Mouse (Mus musculus) heart, adult 2 months (tissue): ENCODE data around the gene Pnpla8. TPM values are rescaled to one million over a fixed set of nuclear protein-coding genes. Genes with fewer than 3 reads are reported as not detected.

Experiments
- DNase-seq, 2 experiments: peaks; one replicate each; pipeline ENCODE4 v3.0.0; 2021
- H3K27ac ChIP-seq: fragments of 200-600 bp; 2 replicates; pipeline ENCODE4 v1.8.1; 2022
- H3K27me3 ChIP-seq: fragments of 200-500 bp; 2 replicates; pipeline ENCODE4 v1.6.1; 2012; ENCODE audit warnings: mild to moderate bottlenecking, low read length, inconsistent platforms, mixed read lengths; ENCODE audit not compliant: control insufficient read depth, insufficient read depth
- H3K36me3 ChIP-seq: fragments of 200-500 bp; 2 replicates; pipeline ENCODE4 v1.6.1; 2012; ENCODE audit warnings: low read length, inconsistent platforms; ENCODE audit not compliant: control insufficient read depth, insufficient read depth
- H3K4me1 ChIP-seq: fragments of 200-500 bp; 2 replicates; pipeline ENCODE4 v1.6.1; 2011; ENCODE audit warnings: low read length; ENCODE audit not compliant: control insufficient read depth, insufficient read depth
- H3K4me3 ChIP-seq: fragments of 200-600 bp; 2 replicates; pipeline ENCODE4 v1.8.1; 2022
- H3K79me2 ChIP-seq: fragments of 200-500 bp; replicated peaks from 2 replicates; pipeline ENCODE4 v1.6.1; 2012; ENCODE audit warnings: mild to moderate bottlenecking, inconsistent platforms, low read length, moderate library complexity, mixed read lengths; ENCODE audit not compliant: control insufficient read depth, insufficient read depth
- H3K9ac ChIP-seq: fragments of 200-500 bp; 2 replicates; pipeline ENCODE4 v1.6.1; 2012; ENCODE audit warnings: low read depth, mild to moderate bottlenecking, control low read depth, inconsistent platforms, low read length, mixed read lengths
- CTCF ChIP-seq: fragments of 200-600 bp; IDR thresholded peaks from 2 replicates; pipeline ENCODE4 v1.8.1; 2022; ENCODE audit warnings: antibody characterized with exemption, mild to moderate bottlenecking, moderate library complexity
- EP300 ChIP-seq: fragments of 200-500 bp; IDR thresholded peaks from 2 replicates; pipeline ENCODE4 v1.6.1; 2011; ENCODE audit warnings: low read depth, low read length, control low read depth; ENCODE audit not compliant: insufficient read depth
- POLR2A ChIP-seq: fragments of 200-500 bp; IDR thresholded peaks from 2 replicates; pipeline ENCODE4 v1.6.1; 2011; ENCODE audit warnings: mild to moderate bottlenecking, low read depth, low read length, control low read depth; ENCODE audit not compliant: insufficient read depth
- WGBS: fragments of 180-500 bp; shearing (Covaris S2); methylation state at CpG from one replicate; pipeline ENCODE4 v1.1.7; 2018; 5-methylcytosine and 5-hydroxymethylcytosine counted together
- intact Hi-C: fragments of 180-260 bp; cut with DNase I; formaldehyde crosslinking; loops from one replicate; pipeline ENCODE4 v1.15.1; 2025
- polyA plus RNA-seq: library from polyadenylated mRNA; depleted of rRNA; stranded (reverse); fragments of >200 nt; gene quantifications from 2 replicates; pipeline ENCODE4 v1.2.3, GENCODE M21; 2012
- total RNA-seq, 2 experiments: library from RNA; stranded (reverse); gene quantifications; 2 replicates each; pipeline ENCODE4 v1.2.3; 2021

The Pnpla8 gene
- total and polyA plus RNA-seq, 3 experiments = 26.7 to 162 (median 132) TPM

GRCm38 (mm10) chr12:44224650-44225049, 3.5 kb downstream of the Pnpla8 start:
- Histone ChIP-seq H3K9ac (no peak overlapping the region), H3K27ac (no peak overlapping the region), H3K4me1 (no peaks in the 10 kb centered on the region), H3K36me3 (no peaks in the 10 kb centered on the region), H3K27me3 (no peaks in the 10 kb centered on the region), H3K79me2 (no peaks in the 10 kb centered on the region), H3K4me3 (no peak overlapping the region)
- DNase-seq = no peak
- WGBS = 76% methylated on average over 3 of the region's 3 CpGs
- TF ChIP-seq CTCF (no peak), EP300 (no peak), POLR2A (no peak)
- intact Hi-C loops = no loop called here

- no peak for DNase-seq
- intact Hi-C loops = no loop called here
- Histone ChIP-seq H3K9ac (no peak overlapping the region), H3K4me1 (no peaks in the 10 kb centered on the region), H3K27me3 (no peaks in the 10 kb centered on the region), H3K4me3 (no peak overlapping the region), H3K79me2 (no peaks in the 10 kb centered on the region), H3K27ac (no peak overlapping the region), H3K36me3 (no peaks in the 10 kb centered on the region)
- TF ChIP-seq EP300 (no peak), CTCF (no peak), POLR2A (no peak)
- WGBS = 73% methylated on average over 7 of the region's 7 CpGs
Measured at GRCm38 (mm10) chr12:44241090-44241489, 19.9 kb downstream of the Pnpla8 start.

- no peak for DNase-seq
- intact Hi-C loops = no loop called here
- Histone ChIP-seq H3K27ac (no peak overlapping the region), H3K4me1 (no peaks in the 10 kb centered on the region), H3K4me3 (no peak overlapping the region), H3K9ac (no peak overlapping the region), H3K36me3 (no peaks in the 10 kb centered on the region), H3K79me2 (no peaks in the 10 kb centered on the region), H3K27me3 (no peaks in the 10 kb centered on the region)
- WGBS = 83% methylated on average over 4 of the region's 4 CpGs
- no peak for TF ChIP-seq EP300
- no peak for TF ChIP-seq CTCF
- TF ChIP-seq POLR2A = no peak
Measured at GRCm38 (mm10) chr12:44242407-44242806, 21.2 kb downstream of the Pnpla8 start.

GRCm38 (mm10) chr12:44245739-44246138, 24.6 kb downstream of the Pnpla8 start:
- WGBS = 83% methylated on average over 3 of the region's 3 CpGs
- no peak for DNase-seq
- no peak for TF ChIP-seq EP300
- no peak for TF ChIP-seq POLR2A
- no peak for TF ChIP-seq CTCF
- H3K4me3 ChIP-seq = no peak overlapping the region
- intact Hi-C loops = no loop called here
- no peaks in the 10 kb centered on the region for H3K36me3 ChIP-seq
- H3K27ac ChIP-seq = no peak overlapping the region
- H3K27me3 ChIP-seq = no peaks in the 10 kb centered on the region
- H3K79me2 ChIP-seq = no peaks in the 10 kb centered on the region
- no peak overlapping the region for H3K9ac ChIP-seq
- no peaks in the 10 kb centered on the region for H3K4me1 ChIP-seq

- TF ChIP-seq POLR2A = no peak
- TF ChIP-seq CTCF = no peak
- TF ChIP-seq EP300 = no peak
- 58% methylated on average over 9 of the region's 9 CpGs for WGBS
- Histone ChIP-seq H3K4me3 (no peak overlapping the region), H3K36me3 (no peaks in the 10 kb centered on the region), H3K4me1 (no peaks in the 10 kb centered on the region), H3K9ac (no peak overlapping the region), H3K79me2 (no peaks in the 10 kb centered on the region), H3K27me3 (no peaks in the 10 kb centered on the region), H3K27ac (no peak overlapping the region; the same call in 1 of the 2 replicates)
- intact Hi-C loops = no loop called here
- DNase-seq = peak in 1 of 2 experiments; percentile 32
Measured at GRCm38 (mm10) chr12:44248309-44248977, 27.3 kb downstream of the Pnpla8 start.

- TF ChIP-seq CTCF = no peak
- TF ChIP-seq POLR2A = no peak
- TF ChIP-seq EP300 = no peak
- Histone ChIP-seq H3K79me2 (no peaks in the 10 kb centered on the region), H3K27ac (no peak overlapping the region), H3K36me3 (no peaks in the 10 kb centered on the region), H3K4me1 (no peaks in the 10 kb centered on the region), H3K27me3 (no peaks in the 10 kb centered on the region), H3K4me3 (no peak overlapping the region), H3K9ac (no peak overlapping the region)
- intact Hi-C loops = no loop called here
- DNase-seq = no peak
Measured at GRCm38 (mm10) chr12:44262612-44263011, 41.4 kb downstream of the Pnpla8 start.
